Comparison of ENCODE assay signal across 8 mouse cellular contexts in genomic region chr7:105743926-105744590, GRCm38 (mm10). TPM values are rescaled to one million over a fixed set of nuclear protein-coding genes. Genes with fewer than 3 reads are reported as not detected.
DNase-seq lines count a peak whose midpoint lies in the region; ATAC-seq and TF ChIP-seq lines count a peak whose summit lies in the region.

Gene Taf10, minus strand, starts transcription at chr7:105744361.

- intact Hi-C loops in left cerebral cortex, postnatal 10 days (cut with DNase I): loop anchor here (10.0 kb wide), 1 partner anchor 189 kb away; the partner anchor contains the start of gene Smpd1

- peak; percentile 95 for ATAC-seq in megakaryocyte progenitor cell, adult 5-6 weeks (replicated peaks; ENCODE audit: poor library complexity)

- TF ChIP-seq CTCF in cortical plate, adult 2 months (IDR thresholded peaks at IDR 0.05; ENCODE audit: extremely low read depth, insufficient read depth, low read length): no peak

- peak; percentile 90 to 96 for DNase-seq in adrenal gland, adult (ENCODE audit: inconsistent age in 2 of 2, low spot score in 1 of 2)
- DNase-seq in gastrocnemius, postnatal 10 days: peak; percentile 79
- DNase-seq in induced T-regulatory cell, adult 2 months (ENCODE audit: low read depth): peak; percentile 96
- DNase-seq in left cerebral cortex, postnatal 10 days (ENCODE audit: extremely low spot score in 1 of 2, low spot score in 2 of 2): peak; percentile 82 to 92
- DNase-seq in right cerebral cortex, postnatal 10 days (ENCODE audit: low spot score in 2 of 2): peak; percentile 92 to 93
- peak; percentile 87 for DNase-seq in urinary bladder, postnatal 14 days (ENCODE audit: low spot score)

- H3K4me3 ChIP-seq in cortical plate, adult 2 months (ENCODE audit: insufficient read depth, low read length): peak within 1 kb of the TSS; percentile 84

- TF ChIP-seq POLR2A in cortical plate, adult 2 months (IDR thresholded peaks at IDR 0.05; ENCODE audit: extremely low read depth, insufficient read depth, low read length): peak; percentile 80

- H3K27ac ChIP-seq in cortical plate, adult 2 months (ENCODE audit: insufficient read depth, low read length): 0 out of 2 replicates have a peak within 1 kb of the TSS, but pooled peaks have one; percentile 17

- no peaks in the 10 kb centered on the region for H3K4me1 ChIP-seq in cortical plate, adult 2 months (ENCODE audit: control insufficient read depth, insufficient read depth, low read length)

RNA-seq across cellular contexts. Expression of gene Taf10, which starts in this region (rescaled TPM):
- polyA plus RNA-seq in cortical plate, adult 2 months (2012; rRNA removed): 174 and 179 TPM in 2 replicates
- total RNA-seq in gastrocnemius, postnatal 10 days (2021): 10 to 100 TPM; 79.2 to 81.7 TPM
- total RNA-seq in left cerebral cortex, postnatal 10 days (2021): 100 to 1,000 TPM; 144 to 152 TPM
- total RNA-seq in megakaryocyte progenitor cell, adult 5-6 weeks (2015): 301 and 304 TPM in 2 replicates
- 136 and 141 TPM in 2 replicates for total RNA-seq in megakaryocyte progenitor cell, adult 5-6 weeks (2017)

Comparison
In these comparisons a context has a peak if more than half of its experiments do, and no peak if none do; other contexts are left out.
1. Peak in every context shown above with its lines: DNase-seq, ATAC-seq, H3K4me3 ChIP-seq and H3K27ac ChIP-seq.